Mouse (Mus musculus): ENCODE results near the gene Ap1b1. TPM values are rescaled to one million over a fixed set of nuclear protein-coding genes. Genes with fewer than 3 reads are reported as not detected.

Ap1b1 gene
- polyA plus RNA-seq (2015; fragmentation: Nextera tagmentation; extraction: Ambion mirVana) = 47.2 and 49.1 TPM in 2 replicates

DNA sequence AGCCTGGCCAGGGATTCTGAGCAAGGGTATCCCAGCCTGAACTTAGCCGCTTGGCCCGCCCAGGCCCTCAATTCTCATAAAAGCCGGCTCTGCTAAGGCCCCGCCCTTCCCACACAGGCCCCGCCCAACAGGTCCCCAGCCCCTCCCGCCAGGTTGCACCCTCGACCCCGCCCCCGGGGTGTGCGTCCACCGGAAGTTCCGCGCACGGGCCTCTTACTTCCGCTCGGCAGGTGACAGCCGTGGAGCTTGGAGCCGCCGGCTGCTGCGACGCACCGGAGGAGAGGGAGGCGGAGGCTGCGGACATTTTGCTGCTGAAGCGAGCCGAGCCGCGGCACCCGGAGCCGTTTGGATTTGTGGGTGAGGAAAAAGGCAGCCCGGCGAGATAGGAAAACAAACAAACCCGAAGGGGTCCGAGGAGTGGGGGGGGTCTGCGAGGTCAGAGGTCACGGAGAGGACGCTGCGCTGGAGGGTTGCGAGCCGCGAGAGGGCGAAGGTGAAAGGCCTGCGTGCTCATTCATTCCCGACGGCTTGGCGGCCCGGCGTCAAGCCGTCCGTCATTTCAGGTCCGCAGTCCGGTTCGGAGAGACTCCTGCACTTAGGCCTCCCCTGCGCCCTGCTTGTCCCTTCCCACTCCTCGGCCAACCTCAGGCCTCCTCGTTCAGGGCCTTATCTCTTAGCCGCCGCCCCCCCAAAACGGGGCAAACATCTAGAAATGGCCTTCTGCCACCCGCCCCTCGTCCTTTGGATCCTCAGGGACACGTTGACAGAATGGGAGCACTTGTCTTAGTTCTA, at the start of gene Ap1b1:
Ap1b1 (plus strand) TSS at position 130 of the 792 bp plus-strand sequence.
- ATAC-seq (ENCODE audit: insufficient number of reproducible peaks, insufficient read depth, low FRiP score, low TSS enrichment, low read depth) = peak; percentile 85
- Histone ChIP-seq H3K27me3 (no peaks in the 10 kb centered on the region), H3K4me1 (peaks cover 17% of the 10 kb centered on the region), H3K36me3 (peaks cover 2% of the 10 kb centered on the region; the same call in 1 of the 2 replicates), H3K9me3 (no peaks in the 10 kb centered on the region), H3K9ac (peak within 1 kb of the TSS; percentile 78), H3K27ac (peak within 1 kb of the TSS; percentile 7; the same call in 1 of the 2 replicates), H3K4me3 (peak within 1 kb of the TSS; percentile 64), H3K4me2 (peak within 1 kb of the TSS; percentile 95)
- WGBS = 2% methylated on average over 62 of the region's 62 CpGs

DNA sequence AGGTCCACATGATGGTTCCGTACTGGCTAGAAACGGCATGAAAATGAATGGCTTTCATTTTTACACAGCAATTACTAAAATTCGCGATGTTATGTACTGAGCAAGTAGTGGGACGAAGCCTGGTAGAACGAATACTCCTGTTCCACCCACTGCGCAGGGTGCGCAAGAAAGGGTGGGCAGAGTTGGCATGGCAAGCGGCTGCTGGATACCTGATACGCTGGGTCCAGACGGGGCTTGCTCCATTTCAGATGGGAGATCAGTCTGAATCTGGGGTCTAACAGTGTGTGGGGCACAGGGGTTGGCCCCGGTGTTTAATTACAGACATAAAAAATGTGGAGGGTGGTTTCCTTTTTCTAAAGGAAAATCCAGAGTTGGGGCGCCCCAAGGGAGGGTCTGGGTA, 40.1 kb upstream of the Ap1b1 start:
- Histone ChIP-seq H3K4me1 (peaks cover 24% of the 10 kb centered on the region), H3K27ac (no peak overlapping the region), H3K9ac (no peak overlapping the region), H3K4me2 (peak overlapping the region; percentile 97), H3K27me3 (peaks cover 79% of the 10 kb centered on the region), H3K9me3 (no peaks in the 10 kb centered on the region), H3K36me3 (no peaks in the 10 kb centered on the region), H3K4me3 (peak overlapping the region; percentile 56)
- WGBS = 34% methylated on average over 13 of the region's 13 CpGs
- ATAC-seq (ENCODE audit: insufficient number of reproducible peaks, insufficient read depth, low FRiP score, low TSS enrichment, low read depth) = no peak

DNA sequence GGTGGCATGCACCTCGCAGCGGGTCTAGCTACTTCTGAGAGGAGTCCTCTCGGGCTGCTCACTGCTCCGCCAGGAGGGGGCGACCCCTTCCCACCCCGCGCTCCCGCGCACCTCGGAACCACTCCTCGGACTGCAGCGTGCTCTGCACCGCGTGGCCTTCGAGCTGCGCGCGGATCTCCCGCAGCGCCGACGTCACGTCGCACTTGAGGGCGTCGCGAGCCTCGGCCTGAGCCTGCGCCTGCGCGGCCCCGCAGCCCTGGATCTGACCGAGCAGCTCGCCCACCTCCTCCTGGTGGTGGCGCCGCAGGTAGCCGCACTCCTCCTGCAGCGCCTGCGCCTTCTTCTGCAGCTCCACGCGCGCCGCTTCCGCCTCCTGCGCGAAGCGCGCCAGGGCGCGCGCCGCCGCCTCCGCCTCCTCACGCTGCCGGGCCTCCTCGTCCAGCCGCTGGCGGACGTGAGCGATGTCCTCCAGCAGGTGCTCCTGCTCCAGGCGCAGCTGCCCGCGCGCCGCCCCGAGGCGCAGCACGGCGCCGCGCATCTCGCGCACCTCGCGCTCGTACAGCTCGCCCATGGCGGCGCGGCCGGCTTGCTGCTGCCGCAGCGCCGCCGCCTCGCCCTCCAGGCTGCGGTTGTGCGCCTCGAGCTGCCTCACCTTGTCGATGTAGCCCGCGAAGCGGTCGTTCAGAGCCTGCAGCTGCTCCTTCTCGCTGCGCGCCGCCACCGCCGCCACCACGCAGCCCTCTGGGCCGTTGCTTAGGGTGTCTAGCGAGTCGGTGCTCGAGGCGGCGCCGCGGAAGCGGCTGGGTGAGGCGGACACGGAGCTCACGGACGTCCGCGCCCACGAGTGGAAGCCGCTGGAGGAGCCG, 39.4 kb upstream of the Ap1b1 start:
- Histone ChIP-seq H3K9me3 (no peaks in the 10 kb centered on the region), H3K4me1 (peaks cover 24% of the 10 kb centered on the region), H3K36me3 (no peaks in the 10 kb centered on the region), H3K27me3 (peaks cover 85% of the 10 kb centered on the region), H3K9ac (no peak overlapping the region), H3K27ac (no peak overlapping the region), H3K4me3 (peak overlapping the region; percentile 56), H3K4me2 (peak overlapping the region; percentile 97)
- under 1% methylated on average over 120 of the region's 120 CpGs for WGBS
- ATAC-seq (ENCODE audit: insufficient number of reproducible peaks, insufficient read depth, low FRiP score, low TSS enrichment, low read depth) = 0 out of 2 replicates have a peak, but pooled peaks have one; percentile 60

DNA sequence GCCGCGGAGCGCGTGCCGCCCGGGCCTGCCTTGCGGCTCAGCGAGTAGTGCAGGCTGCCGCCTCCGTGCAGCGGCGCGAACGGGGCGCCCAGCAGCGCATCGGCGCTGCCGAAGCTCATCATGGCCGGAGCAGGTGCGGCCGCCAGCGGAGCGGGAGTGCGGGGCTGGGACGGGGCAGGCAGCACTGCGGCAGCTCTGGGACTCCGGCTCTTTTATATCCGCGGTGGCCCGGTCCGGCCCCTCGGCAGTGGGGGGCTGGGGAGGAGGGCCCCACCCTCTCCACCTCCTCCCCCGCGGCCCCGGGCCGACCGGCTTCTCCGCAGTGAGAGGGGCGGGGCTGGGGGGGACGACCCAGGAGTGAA, 38.8 kb upstream of the Ap1b1 start, which contains the start of gene Nefh:
Nefh (minus strand) TSS at position 252 of the 362 bp plus-strand sequence.
- under 1% methylated on average over 39 of the region's 41 CpGs for WGBS
- Histone ChIP-seq H3K4me3 (peak within 1 kb of the TSS; percentile 56), H3K4me2 (peak within 1 kb of the TSS; percentile 97), H3K27me3 (peaks cover 92% of the 10 kb centered on the region), H3K4me1 (peaks cover 24% of the 10 kb centered on the region), H3K9me3 (no peaks in the 10 kb centered on the region), H3K27ac (no peak within 1 kb of the TSS), H3K36me3 (no peaks in the 10 kb centered on the region), H3K9ac (no peak within 1 kb of the TSS)
- ATAC-seq (ENCODE audit: insufficient number of reproducible peaks, insufficient read depth, low FRiP score, low TSS enrichment, low read depth) = peak; percentile 15; the same call in 1 of the 2 replicates

DNA sequence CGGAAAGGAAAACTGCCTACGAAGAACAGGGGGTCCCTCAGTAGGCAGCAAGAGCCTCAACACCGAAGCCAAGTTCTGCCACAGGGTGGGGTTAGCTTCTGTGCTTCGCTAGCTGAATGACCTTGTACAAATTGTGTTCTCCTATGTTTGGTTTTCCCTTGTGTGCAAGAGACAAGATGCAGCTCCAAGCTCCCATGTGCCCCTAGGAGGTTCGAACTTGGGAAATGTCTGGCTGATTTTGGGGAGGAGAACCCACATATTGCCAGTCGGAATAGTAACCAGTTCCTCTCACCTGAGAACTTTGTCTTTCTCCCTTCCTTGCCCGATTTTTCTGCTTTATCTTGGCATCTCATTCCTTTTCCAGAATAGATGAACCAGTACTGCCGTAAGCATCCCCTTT, 37.8 kb upstream of the Ap1b1 start:
- no peak for ATAC-seq (ENCODE audit: insufficient number of reproducible peaks, insufficient read depth, low FRiP score, low TSS enrichment, low read depth)
- no peak overlapping the region for H3K9ac ChIP-seq
- 30% methylated on average over 8 of the region's 8 CpGs for WGBS
- H3K27ac ChIP-seq = no peak overlapping the region
- H3K4me1 ChIP-seq = peaks cover 27% of the 10 kb centered on the region
- no peaks in the 10 kb centered on the region for H3K36me3 ChIP-seq
- peaks cover 98% of the 10 kb centered on the region for H3K27me3 ChIP-seq
- no peak overlapping the region for H3K4me2 ChIP-seq
- H3K4me3 ChIP-seq = no peak overlapping the region
- H3K9me3 ChIP-seq = no peaks in the 10 kb centered on the region

DNA sequence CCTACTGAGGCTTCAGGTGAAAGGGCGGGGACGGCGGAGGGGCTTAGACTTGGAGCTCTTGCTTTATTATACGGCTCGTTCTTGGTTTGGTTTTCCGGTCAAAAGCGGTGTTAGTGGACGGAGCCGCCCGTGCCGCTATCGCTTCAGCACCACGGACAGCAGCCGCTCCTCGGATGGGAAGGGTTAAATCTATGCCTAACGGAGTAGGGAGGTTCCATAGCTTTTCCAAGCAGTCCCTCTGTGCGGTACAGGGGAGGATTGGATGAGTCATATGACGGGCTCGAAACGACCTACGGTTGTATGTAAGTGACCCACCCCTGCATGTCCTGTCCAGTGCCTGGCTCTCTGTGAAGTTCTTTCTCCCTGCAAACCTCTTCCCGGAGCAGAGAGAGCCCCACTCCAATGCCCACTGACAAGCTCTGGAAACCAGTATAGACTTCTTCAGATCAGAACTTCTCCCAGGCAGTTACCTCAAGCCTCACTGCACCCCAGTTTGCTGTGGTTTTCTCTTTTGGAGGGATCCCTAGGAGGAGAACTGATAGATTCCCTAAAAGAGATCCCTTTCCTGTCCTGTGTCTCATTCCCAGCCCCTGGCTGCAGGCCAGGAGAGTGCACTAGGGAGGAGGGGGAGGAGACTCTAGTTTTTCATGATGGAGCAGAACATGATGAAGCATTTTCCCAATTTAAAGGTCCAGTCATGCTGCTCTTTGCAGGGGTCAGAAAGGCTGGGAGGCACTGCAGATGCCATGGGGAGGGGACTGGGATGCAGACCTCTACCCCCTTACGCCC, 37.2 kb upstream of the Ap1b1 start:
- WGBS = 6% methylated on average over 23 of the region's 23 CpGs
- Histone ChIP-seq H3K27ac (no peak overlapping the region), H3K4me1 (peaks cover 27% of the 10 kb centered on the region), H3K9ac (no peak overlapping the region), H3K36me3 (no peaks in the 10 kb centered on the region), H3K4me3 (no peak overlapping the region), H3K9me3 (no peaks in the 10 kb centered on the region), H3K4me2 (no peak overlapping the region), H3K27me3 (peaks cover 98% of the 10 kb centered on the region)
- no peak for ATAC-seq (ENCODE audit: insufficient number of reproducible peaks, insufficient read depth, low FRiP score, low TSS enrichment, low read depth)

DNA sequence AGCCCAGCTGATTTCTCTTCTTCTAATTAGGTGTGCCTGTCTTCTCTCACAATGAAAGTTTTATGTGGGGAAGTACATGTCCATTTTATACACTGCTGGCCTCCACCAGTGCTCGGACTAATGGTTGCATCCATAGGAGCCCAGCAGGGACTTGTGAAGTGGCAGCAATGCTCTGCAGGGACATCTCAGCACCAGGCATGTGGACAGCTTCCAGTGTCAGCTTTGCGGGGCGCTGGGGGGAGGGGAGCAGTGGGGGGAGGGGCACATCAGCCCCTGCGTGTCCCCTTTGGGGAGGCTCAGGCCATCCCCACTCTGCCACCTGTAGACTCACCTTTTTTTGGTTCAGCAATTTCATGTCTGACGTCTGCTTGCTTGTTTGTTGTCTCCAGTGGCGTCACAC, 33.2 kb upstream of the Ap1b1 start:
- Histone ChIP-seq H3K4me2 (no peak overlapping the region), H3K27ac (no peak overlapping the region), H3K36me3 (no peaks in the 10 kb centered on the region), H3K9ac (no peak overlapping the region), H3K4me1 (peaks cover 8% of the 10 kb centered on the region; the same call in 1 of the 2 replicates), H3K4me3 (no peak overlapping the region), H3K9me3 (no peaks in the 10 kb centered on the region), H3K27me3 (peaks cover 77% of the 10 kb centered on the region)
- no peak for ATAC-seq (ENCODE audit: insufficient number of reproducible peaks, insufficient read depth, low FRiP score, low TSS enrichment, low read depth)
- 2% methylated on average over 6 of the region's 6 CpGs for WGBS

DNA sequence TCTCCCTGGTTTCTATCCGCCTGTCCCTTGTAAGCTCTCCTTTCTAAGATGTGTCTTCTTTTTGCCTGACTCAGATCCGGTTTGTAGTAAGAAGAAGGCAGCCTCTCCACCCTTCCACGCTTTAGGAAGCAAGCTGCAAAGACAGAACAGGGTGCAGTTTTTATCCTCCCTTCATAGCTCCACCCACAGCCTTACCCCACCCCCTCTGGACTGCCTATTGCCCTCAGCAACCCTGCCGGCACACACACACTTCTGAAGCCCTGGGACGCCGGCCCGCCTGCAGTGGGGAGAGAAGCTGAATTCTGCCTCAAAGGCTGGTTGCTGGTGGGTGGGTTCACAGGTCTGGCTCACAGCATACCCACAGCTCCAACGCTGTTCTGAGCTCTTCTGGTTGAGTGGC, 32.7 kb upstream of the Ap1b1 start:
- WGBS = 1% methylated on average over 8 of the region's 8 CpGs
- no peak overlapping the region for H3K9ac ChIP-seq
- H3K4me2 ChIP-seq = no peak overlapping the region
- H3K4me3 ChIP-seq = no peak overlapping the region
- H3K27ac ChIP-seq = no peak overlapping the region
- H3K36me3 ChIP-seq = no peaks in the 10 kb centered on the region
- no peak for ATAC-seq (ENCODE audit: insufficient number of reproducible peaks, insufficient read depth, low FRiP score, low TSS enrichment, low read depth)
- H3K27me3 ChIP-seq = peaks cover 72% of the 10 kb centered on the region
- peaks cover 8% of the 10 kb centered on the region; the same call in 1 of the 2 replicates for H3K4me1 ChIP-seq
- no peaks in the 10 kb centered on the region for H3K9me3 ChIP-seq

DNA sequence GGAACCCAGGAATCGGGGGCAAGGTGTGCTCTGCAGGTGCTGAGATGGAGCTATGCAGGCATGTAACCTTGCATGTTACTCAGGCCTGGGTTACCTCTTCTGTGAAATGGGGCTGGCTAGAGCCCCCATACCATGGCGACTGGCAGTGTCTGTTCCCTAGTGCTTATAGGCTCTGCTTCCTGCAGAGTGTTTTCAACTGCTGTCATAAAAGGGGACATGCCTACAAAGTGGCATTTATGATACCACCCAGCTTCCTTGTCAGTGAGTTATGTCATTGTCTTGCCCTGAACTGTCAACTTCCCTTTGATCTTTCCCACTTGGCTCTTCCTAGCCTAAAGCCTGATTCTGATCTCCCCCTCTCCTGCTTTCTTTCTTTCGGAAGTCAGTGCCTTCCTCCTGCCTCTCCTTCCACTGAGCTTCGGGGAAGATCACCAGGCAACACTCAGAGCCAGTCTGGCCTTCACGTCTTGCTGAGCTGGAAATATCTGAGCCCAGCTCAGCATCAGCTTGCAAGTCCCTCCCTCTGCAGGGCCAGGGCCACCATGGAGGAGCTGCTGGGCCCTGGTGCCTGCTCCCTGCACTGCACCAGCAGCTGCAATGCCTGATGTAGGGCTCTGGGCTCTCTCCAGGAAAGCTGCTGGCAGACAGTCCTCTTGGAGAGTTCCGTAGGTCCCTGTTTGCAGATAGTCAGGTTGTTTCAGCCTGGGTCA, 23.4 kb upstream of the Ap1b1 start:
- Histone ChIP-seq H3K4me1 (no peaks in the 10 kb centered on the region), H3K4me2 (no peak overlapping the region), H3K4me3 (no peak overlapping the region), H3K9ac (no peak overlapping the region), H3K27ac (no peak overlapping the region), H3K9me3 (no peaks in the 10 kb centered on the region), H3K27me3 (no peaks in the 10 kb centered on the region), H3K36me3 (no peaks in the 10 kb centered on the region)
- no peak for ATAC-seq (ENCODE audit: insufficient number of reproducible peaks, insufficient read depth, low FRiP score, low TSS enrichment, low read depth)
- 47% methylated on average over 6 of the region's 6 CpGs for WGBS

DNA sequence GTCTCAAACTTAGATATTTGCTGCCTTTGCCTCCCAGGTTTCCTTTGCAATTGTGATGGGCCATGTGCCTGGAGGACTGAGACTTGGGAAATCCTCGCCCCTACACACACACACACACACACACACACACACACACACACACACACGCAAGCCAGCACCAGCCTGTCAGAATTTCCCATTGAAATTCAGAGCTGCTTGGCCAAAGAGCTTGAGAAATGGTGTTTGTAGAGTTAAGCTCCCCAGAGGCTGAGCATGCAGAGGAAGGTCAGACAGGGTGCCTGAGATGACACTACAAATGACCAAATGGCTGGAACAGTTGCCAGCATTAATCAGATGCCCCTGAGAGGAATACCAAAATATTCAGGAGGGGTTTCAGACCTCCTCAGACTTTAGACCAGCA, 20.3 kb upstream of the Ap1b1 start:
- WGBS = 69% methylated on average over 2 of the region's 2 CpGs
- Histone ChIP-seq H3K27me3 (no peaks in the 10 kb centered on the region), H3K36me3 (no peaks in the 10 kb centered on the region), H3K9me3 (no peaks in the 10 kb centered on the region), H3K9ac (no peak overlapping the region), H3K27ac (no peak overlapping the region), H3K4me3 (no peak overlapping the region), H3K4me1 (no peaks in the 10 kb centered on the region), H3K4me2 (no peak overlapping the region)
- no peak for ATAC-seq (ENCODE audit: insufficient number of reproducible peaks, insufficient read depth, low FRiP score, low TSS enrichment, low read depth)

DNA sequence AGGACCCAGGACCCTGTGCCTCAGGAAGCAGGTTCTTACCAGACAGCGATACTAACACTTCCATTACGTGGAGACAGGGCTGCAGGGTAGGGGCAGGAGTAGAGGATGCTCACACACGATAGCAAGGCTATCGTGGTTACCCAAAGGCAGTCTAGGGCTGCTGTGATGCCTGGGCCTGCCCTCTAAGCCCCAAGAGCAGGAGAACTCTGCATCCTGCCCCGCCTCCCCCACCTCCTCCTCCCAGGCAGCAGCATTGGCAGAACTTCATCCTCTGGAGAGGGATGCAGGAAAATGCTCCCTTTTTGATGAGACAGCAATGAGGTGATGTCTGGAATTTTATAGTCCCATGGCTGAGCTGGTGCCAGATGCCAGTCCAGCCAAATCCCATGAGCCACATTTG, 19.7 kb upstream of the Ap1b1 start:
- WGBS = 57% methylated on average over 5 of the region's 5 CpGs
- Histone ChIP-seq H3K36me3 (no peaks in the 10 kb centered on the region), H3K27ac (no peak overlapping the region), H3K9me3 (no peaks in the 10 kb centered on the region), H3K27me3 (no peaks in the 10 kb centered on the region), H3K4me2 (no peak overlapping the region), H3K9ac (no peak overlapping the region), H3K4me3 (no peak overlapping the region), H3K4me1 (no peaks in the 10 kb centered on the region)
- ATAC-seq (ENCODE audit: insufficient number of reproducible peaks, insufficient read depth, low FRiP score, low TSS enrichment, low read depth) = no peak

All from embryonic facial prominence, embryonic 13.5 days (tissue).